Mouse (Mus musculus): Measurements from ENCODE around the gene Elavl2. TPM values are rescaled to one million over a fixed set of nuclear protein-coding genes. Genes with fewer than 3 reads are reported as not detected.

The Elavl2 gene
- total RNA-seq, 2 experiments from 2014 or later: not detected

DNA sequence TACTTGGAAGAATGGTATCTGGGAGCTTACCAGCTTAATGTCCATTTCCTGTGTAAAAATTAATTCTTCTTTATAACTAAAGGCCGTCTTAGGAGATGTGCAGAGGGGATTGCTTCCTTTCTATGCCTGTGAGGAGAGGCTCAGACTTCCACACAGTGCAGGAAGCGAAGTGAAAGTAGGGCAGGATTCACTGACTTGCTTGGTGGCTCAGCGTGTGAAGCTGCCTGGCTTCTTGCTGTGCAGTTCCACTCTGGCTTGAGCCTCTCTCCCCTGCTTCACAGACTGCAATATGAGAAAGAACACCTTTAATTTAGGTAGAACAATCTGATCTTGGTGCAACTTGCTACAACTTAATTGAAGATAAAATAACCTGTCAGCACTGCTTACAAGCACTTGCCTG is 172.2 kb downstream of the Elavl2 start:
- no peak for ATAC-seq (replicated peaks; ENCODE audit: poor library complexity, severe bottlenecking)

DNA sequence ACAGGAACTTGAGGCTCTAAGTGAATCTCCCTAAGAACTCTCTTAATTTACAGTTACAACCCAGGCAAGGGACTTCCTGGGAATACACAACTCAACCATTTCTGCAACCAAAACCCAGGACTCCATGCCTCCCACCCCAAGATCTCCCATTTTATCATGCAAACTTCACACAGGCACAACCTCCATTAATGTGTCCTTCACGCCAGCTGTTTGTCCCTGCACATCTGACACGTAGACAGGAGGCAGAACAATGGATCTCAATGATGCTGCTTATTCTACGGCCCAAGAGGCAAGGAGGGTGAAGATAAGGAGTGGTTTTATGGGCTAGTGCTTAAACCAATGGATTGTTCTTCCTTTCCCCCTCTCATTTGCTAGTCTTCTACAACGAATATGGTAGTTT is 176.8 kb downstream of the Elavl2 start:
- no peak for ATAC-seq (replicated peaks; ENCODE audit: poor library complexity, severe bottlenecking)

DNA sequence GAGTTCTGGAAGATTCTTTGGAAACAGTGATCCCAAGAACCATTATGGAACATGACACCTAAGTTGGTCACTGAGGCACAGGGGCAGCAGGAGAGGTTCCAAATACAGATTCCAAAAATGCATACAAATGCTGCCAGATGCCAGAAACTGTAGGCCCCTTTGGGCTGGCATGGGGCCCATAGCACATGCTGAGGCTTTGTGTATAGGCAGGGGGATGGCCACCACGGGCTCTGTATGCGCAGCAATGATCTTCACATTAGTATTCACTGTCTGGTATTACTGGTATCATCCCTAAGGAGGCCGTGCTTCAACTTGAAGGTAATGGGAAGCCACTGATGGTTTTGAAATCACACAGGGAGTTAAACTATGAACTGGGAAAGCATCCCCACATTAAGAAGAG is 181.3 kb downstream of the Elavl2 start:
- no peak for ATAC-seq (replicated peaks; ENCODE audit: poor library complexity, severe bottlenecking)

DNA sequence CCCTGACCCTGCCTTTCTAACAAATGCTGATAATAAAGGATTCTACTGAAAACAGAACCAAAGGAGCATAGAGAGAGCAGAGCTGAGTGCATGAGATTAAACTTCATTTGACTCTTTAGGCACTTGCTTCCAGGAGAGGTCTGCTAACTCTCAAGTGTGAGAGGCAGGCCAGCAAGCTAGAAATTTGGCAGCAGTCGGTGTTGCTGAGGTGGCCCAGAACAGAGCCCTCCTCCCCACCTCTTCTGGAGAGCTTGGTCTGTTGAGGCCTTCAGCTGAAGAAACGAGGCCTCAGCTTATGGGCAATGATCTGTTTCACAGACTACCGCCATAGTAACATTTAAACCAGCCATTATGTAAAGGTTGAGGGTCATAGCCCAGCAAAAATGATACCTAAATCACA is 186.7 kb downstream of the Elavl2 start:
- ATAC-seq (replicated peaks; ENCODE audit: poor library complexity, severe bottlenecking): no peak

DNA sequence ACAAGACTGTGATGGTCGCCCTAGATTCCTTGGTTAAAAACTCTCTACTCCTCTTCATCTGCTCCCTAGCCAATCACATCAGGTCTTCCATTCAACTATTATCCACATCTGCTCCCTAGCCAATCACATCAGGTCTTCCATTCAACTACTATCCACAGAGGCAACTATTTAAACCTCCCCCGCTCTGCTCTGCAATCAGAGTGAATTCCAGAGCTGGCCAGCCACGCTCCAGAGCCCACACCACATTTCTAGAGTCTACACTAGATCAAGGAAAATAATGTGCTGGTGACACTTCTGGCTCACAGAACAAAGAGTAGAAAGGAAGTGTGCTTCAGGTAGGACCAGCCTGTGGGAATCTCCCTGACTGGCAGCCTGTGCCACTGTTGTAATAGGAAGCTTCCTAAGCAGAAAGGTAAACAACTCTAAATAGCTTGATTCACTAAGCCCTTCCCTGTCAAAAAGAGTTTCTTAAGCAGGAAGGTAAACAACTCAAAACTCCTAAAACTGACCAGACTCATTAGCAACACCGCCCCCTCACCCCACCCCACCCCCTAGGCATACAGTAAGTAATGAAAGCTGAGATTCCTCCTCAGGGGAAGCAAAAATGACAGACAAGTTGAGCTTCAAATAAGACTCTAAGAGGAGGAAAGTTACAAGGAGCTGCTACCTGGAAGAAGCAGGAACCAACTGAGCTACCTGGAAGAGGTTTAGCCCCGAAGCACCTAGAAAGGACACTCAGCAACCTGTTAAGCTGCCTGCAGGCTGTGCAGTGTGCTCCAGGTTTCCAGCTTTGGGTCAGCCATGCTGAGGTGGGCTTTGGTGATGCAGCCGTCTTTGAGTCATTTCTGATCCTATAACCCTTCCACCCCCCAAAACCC is 191.9 kb downstream of the Elavl2 start:
- no peak for ATAC-seq (replicated peaks; ENCODE audit: poor library complexity, severe bottlenecking)
